Mouse (Mus musculus) MEL-GATA-1-ER (cell line): Measurements from ENCODE around the gene Tfrc.

Experiments used
- DNase-seq: peaks from one replicate; pipeline ENCODE4 v3.0.0-alpha.2; 2012; ENCODE audit warnings: low read depth; ENCODE audit errors: extremely low read depth

Gene Tfrc

DNA sequence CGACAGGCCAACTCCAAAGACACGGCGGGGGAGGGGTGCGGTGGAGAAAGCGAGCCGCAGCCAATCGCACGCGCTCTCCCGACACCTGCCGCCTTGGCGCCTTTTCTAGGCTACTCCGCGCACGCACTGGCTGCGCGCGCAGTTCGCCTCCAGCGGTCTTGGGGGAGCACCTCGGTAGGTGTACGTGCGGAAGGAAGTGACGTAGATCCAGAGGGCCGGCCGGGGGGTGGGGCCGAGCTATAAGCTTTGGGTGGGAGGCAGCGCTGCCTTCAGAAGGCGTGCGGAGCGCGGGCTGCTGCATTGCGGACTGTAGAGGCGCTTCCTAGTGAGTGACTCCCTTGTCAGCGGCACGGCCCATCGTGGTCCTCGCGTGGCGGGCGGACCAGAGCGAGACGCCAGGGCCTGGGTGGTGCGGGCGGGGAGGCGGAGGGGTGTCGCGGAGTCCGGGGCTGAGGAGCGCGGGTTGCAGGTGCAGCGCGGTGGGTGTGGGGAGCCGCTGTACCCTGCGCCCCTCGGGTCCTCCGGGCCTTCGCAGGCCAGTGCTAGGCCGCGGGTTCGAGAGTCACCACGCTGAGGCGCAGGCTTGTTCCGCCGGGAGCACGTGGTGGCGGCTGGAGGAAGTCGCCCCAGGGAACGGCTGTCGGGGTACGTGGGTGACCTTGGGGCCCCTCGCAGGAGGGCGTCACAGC, at the start of gene Tfrc:
Gene Tfrc, plus strand, starts transcription at position 209 of the 689 bp plus-strand sequence.
- peak; percentile 96 for DNase-seq

DNA sequence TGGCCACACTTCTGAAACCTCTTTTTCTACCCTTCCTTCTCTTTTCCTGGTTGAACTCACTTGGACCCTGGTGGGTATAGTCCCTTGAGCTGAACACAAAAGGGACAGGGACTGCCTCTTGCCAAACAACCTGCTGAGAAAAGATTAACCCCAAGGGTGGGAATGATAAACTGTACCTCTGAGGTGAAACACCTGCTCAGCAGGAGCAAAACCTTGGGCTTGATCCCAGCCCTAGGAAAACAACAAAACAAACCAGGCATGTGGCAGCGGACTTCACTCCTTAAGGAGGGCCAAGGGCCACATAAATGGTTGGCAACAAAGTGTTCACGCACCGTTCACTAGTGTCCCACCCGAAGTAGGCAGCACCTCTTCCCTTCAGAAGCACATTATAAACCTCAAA, 49.2 kb upstream of the Tfrc start:
- no peak for DNase-seq

DNA sequence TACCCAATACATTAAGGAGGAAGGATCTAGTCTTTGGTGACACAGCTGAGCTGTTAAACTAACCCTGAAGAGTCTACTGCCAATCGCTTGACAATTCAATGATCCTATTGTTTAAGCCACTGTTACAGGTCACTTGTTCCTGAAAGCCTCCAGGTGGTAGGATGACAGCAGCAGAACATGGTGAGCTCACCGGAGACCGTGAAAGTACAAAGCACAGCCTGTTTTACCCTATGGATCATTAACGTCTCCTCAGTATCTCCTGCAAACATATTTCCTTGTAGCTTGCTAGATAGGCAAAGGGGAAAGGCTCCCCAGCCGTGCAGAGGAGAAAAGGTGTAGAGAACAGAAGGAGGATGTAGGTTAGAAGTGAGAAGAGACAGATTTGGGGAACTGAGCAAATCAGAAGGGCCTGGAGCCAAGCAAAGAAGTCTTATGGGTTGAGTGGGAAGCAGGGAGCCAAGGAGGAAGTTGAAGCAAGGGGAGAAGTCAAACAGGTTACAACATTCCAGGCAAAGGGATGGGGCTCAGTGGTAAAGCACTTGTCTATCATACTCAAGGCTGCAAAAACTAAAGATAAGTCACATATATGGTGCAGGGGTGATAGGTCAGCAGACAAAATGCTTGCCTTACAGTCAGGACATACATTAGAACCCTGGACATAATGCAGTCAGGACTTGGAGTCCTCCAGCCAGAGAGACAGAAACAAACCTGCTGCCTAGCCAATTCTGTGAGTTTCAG, 45.5 kb upstream of the Tfrc start:
- DNase-seq = no peak

DNA sequence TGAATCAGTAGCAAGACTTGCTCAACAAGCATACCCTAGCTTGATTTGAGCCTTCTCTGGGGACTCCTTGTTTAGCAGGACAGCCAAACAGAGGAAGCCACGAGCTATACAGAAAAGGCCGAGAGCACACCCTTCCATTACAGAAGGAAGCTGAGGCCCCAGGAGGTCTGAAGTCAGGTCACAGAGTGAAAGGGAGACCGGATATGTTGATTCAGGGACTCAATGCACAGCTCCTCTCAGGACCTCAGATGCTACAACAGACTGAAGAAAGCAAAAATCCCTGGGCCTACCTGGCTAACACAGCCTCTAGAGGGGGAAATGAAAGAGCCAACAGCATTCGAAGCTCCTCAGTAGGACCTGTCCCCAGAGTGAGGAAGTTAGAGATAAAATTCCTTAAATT, 41.4 kb upstream of the Tfrc start:
- DNase-seq = no peak

DNA sequence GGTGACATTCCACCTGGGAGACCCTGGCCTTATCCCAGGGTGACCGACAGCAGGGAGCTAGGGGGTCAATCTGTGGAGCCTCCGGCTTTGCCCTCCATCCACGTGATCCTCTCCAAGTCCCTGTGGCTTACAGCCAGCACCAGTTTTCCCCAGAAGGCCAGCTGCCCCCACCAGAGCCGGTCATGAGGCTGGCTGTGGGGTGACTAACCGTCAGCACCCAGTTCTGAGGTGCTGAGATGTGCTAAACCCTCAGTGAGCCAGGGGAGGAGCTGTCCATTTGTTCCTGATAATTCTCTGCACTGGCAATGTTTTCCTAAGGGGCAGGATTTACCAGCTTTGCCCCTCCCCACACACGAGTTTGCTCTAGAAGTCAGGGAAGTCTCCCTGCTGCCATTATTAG, 40.3 kb upstream of the Tfrc start:
- no peak for DNase-seq

DNA sequence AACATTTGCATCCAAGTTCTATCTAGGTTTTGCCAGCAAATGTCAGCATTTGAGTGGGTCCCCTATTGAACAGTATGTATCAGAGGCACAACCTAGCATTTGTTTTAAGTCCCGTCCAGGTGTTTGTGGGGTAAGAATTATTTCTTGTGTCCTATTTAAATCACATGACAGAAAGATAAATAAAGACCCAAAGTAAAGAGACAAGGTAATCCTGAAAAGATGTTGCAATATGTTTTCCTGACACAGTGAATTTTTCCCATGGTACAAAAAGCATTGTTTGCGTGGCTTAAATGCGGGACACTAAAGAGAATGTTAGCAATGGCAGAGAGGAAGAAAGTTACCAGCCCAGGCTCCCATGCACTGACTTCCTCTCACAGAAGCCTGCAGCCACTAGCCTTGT, 38.7 kb upstream of the Tfrc start:
- no peak for DNase-seq

DNA sequence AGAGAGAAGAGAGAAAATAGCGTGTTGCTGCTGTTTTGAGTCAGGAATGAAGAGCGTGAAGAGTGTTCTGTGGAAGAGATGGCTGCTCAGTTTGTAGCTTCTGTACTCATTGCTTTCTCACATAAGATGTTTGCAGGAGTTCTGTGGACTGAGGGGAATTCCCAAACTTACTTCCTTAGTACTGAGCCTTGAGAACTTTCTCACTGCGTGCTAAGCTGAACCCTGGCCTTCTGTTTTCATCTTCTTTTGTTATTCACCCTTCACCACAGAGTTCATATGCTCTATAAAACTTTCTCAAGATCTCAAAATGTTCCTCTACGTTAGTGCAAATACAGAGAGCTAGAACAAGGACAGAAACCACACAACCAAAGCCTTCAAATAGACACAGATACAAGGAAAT, 36.2 kb upstream of the Tfrc start:
- DNase-seq = no peak

DNA sequence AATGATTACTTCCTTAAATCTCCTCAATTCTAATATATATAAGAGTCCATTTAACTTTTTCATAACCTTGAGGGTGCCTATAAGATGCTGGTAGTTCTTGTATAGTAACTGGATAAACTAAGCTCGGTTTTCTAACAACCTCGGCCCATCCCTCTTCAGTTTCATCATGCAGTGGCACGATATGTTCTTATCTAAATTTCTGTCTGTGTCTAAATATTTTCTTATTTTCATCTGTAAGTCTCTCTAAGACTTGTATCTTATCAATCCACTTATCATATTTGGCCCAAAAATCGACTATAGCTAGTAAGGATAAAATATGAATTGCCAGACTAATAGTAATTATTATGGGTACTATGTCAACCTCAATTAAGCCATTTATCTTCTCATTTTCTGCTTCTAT, 22.2 kb upstream of the Tfrc start:
- DNase-seq = no peak

DNA sequence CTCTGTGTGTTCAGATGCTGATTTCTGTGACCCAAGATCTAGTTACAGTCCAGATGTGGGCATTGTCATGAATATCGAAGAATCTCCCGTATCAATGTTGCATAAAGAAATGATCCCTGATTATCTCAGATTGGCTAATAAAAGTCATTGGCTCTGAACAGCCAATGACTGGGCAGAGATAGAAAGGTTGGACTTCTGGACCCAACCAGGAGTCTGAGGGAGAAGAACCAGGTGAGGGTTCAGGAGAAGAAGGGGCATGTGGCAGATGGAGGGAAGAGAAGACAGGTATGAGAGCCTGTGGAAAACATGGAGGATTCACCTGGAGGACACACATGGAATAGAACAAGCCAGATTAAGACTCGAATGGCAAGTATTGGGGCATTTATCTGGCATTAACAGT, 20.2 kb upstream of the Tfrc start:
- no peak for DNase-seq

DNA sequence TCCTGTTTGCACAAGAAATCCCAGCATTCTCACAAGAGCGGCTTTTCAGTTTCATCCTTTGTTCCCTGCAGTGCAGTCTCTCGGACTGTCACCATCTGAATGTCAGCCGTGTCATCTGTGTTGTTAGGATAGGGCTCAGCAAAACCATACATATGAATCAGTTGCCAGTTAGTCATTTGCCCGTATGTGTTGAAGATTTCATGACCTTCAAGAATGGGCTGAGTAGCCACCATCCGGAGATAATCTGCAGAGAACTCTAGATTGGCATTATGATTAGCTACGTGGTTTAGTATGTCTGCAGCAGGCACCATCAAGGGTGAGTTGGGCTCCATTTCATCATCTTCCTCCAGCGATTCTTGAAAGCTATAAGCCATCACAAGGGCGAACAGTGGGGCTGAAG, 17.2 kb upstream of the Tfrc start:
- no peak for DNase-seq

DNA sequence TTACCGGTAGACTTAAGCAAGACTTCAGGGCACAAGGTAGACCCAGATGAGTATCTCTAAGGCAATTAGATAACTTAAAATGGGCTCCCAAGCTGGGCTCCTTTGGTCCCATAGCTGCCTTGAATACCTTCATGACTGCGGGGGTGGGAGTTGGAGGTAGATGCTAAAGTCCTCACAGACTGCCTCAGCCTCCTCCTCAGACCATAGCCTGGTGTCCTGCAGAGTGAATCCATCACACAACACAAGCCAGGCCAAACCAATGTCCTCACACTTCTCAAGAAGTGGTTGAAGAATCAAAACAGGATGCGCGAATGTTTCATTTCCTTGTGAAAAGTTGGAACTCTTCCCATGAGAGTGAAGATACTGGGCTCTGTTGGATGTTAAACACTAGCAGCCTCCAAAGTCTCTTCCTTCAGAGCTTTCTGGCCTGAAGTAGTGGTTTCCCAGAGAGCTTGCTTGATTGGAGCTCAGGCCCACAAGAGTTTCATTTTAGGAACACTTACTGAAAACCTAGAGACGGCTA, 15.4 kb upstream of the Tfrc start:
- no peak for DNase-seq

DNA sequence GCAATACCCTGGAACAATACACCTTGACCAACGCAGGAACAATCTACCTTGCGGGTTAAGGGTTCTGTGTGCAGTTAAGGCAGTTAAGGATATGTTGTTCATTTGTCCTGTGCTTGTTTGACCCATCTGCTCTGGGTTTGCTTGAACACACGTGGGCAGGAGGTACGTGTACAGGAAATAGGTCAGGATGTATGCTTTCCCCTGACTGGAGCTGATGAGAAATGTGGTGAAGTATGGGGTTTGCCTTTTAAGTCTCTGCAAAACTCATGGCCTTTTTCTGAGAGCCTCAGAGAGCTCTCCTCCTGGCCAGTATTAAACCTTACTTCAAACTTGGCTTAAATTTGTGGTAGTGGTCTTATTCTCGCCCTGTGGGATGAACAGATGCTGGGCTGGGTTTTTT, 14.8 kb upstream of the Tfrc start:
- DNase-seq = no peak

DNA sequence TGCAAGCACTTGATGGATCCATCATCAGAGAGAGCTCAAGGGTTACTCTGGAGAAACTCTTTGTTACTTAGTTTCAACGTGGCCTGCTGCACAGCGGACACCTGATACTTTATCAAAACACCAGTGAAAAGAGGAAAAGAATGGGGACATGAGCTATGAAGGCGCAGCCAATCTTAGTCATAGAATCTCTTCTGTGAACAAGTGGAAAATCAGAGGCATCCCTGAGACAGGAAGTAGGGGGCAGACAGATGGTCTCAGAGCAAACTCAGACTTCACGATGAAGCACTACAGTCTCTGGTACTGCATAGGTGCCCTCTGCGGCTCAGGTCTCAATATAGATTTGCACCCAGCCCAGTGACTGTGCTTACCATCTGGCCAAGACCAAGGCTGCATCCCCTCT, 14.0 kb upstream of the Tfrc start:
- DNase-seq = no peak

DNA sequence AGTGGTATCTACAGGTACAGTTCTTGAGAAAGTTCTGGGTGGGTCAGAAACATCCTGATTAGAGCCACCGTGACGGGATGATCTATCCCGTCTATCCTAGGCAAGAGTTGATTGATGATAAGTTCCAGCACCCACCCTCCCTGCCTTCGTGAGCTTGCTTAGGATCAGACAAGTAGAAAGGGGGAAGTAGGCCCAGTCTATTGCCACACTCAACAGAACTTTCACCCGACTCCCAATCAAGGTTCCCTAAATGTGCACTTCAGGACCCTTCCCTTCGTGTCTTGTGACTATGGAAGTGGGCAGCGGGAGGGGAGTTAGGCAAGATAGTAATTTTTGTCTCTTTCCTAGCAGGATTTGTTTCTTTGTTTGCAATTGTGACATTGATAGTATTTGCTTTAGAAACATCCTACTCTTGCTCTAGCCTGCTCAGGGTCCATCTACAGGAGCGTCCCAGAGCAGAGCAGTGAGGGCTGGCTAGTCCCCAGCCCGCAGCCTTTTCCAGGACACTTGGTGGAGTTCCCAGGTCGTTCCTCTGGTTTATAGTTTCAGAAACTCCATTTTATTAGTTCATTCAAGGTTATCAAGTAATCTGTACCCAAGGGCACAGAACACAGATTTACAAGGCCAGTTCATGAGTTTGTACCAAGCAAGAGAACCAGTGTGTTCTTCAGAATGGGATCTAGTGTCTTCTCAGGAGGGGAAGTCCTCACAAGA, 13.4 kb upstream of the Tfrc start:
- DNase-seq = no peak

DNA sequence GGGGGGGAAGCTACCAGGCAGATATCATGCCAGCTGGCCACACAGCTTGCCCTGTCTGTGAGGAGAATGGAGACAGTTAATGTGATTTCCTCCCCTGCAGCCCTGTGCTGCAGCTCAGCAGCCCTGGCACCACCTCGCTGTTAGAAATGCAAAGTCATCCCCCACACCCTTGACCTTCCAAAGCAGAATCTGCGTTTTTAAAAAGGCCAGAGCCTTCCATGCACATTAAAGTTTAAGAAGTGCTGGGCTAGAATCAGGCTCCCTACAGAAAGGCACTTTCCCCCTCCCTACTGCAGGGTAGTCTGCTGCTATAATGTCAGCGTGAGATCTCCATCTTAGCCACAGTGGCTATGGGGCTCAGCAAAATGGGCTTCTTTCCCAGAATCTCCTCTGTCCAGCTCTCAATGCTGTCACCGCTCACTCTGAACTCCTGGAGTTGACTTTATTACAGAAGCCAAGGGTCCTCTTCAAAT, 10.8 kb upstream of the Tfrc start:
- DNase-seq = no peak

DNA sequence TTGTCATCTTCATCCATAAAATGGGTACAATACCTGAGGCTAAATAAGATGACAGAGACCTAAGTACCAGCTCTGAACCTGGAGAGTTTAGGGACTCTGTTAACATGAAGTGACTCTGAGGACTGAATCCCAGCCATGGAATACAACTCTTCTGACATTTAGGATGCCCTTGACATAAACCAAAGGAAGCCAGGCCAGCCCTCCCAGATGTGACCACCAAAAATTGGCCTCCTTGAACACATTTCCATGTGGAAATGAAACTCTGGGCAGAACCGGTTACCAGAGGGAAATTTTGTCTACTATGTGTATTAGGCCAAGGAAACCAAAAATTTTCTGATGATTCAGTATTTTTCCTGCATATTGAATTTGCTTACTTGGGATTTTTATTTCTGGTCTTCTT, 9.6 kb upstream of the Tfrc start:
- no peak for DNase-seq

DNA sequence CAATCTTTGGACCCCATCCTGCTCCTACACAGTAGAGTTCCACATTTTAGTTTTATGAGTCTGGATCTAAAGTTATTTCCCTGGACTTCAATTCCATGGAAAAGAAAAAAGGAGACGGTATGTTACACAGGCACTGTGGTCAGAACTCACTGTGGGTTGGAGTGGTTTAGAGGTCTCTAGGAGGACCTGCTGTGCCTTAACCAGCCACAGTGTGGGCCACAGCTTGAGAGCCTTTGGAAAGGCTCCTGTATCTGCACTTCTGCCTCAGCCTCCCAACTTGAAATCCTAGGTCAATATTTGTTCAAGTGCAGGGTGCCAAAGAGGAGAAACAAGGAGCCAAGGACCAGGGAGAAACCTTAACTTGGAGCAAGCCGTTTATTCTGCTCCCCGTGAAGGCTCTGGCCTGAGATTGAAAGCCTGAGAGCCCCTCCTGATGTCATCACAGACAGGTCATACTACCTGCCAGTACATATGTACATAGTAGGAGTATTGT, 6.5 kb upstream of the Tfrc start:
- no peak for DNase-seq

DNA sequence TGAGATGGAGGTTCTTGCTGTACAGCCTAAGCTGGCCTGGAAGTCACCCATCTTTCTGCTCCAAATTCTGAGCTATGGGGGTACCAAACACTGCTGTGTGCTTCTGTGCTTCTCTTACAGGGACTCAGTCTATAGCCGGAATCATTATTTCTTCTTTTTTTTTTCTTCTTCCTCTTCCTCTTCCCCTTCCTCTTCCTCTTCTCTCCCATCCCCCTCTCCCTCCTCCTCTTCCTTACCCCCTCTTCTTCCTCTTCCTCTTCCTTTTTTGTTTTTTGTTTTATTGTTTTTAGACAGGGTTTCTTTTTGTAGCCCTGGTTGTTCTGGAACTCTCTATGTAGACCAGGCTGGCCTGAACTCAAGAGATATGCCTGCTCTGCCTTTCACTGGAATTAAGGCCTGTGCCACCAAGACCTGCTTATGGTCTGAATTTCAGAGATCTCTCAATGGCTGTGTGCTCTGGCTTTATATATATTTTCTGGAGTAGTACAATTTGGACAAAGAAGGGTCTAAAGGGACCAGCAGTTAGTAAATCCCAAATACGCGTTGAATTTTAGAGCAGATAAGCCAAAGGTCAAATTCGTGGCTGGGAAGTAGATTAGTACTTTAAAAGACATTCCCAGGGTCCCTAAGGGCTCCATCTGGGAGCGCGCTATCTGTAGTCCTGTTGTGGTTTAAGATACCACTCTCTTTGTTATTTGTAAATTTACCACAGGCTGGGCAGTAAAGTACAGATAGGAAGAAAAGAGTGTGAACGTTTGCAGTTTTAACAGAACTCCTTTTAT, 967 bp upstream of the Tfrc start:
- DNase-seq = peak; percentile 51

DNA sequence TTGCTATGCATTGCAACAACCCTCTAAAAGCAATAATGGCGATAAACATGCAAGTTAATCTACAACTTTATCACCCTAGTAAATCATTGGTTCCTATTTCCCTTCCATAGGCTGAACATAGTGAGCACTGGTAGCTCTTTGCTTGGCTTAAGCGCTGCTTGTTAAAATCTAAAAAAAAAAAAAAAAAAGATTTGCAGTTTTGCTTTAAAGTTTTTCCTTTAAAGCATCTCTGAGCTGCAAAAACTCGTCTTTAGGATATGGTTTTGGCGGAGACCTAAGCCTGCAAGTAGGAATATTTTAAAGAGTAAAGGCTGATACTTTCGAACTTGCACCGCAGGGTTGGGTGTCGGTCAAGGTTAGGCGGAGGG, 392 bp upstream of the Tfrc start:
- DNase-seq = peak; percentile 49

DNA sequence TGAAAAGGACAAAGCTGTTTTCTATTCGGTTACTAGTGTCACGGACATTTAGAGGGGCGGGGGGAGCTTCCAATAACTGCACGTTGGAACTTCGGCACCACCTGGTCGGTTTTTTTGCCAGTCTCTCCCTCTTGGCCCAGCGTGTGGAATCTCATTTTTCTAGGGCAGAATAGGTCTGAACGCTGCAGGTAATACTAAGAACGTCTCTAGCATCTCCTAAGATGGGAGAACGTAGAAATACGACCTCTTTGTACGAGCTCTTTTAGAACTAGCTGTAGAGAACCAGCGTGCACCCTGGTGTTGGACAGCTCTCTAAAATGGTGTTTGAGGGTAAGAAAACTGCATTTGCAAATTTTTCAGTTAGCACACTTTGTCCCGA, 670 bp downstream of the Tfrc start:
- DNase-seq = no peak

DNA sequence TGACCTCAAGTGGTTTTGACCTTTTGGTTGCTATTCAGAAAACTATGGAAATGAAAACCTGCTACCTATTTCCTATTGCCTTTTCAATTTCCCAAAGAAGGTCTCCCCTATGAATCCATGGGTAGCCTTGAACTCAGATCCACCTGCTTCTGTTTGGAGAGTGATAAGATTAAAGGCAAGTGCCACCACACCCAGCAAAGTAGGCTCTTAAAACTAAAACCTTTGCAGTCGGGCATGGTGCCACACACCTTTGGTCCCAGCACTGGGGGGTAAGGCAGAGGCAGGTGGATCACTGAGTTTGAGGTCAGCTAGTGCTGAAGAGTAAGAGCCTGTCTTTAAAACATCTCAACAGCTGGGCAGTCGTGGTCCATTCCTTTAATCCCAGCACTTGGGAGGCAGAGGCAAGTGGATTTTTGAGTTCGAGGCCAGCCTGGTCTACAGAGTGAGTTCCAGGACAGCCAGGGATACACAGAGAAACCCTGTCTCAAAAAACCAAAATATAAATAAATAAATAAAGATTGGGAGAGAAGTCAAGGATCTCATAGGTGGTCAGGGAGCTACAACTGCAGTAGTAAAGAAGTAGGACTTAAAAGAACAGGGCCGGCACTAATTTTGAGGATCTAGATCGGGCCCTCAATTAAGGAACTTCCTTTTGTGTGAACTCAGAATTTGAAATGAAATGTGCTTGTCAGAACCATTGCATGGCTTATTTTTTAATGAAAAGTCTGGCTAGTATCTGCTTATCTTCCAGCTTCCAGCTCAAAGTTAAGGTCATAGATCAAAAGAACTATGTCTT, 1.9 kb downstream of the Tfrc start:
- DNase-seq = no peak
